Mouse (Mus musculus) cerebellum, adult 18-20 months (tissue): ENCODE measurements around the gene Pam.
"Not testable (repeated sequence)": the region's sequence is repeated elsewhere in the genome, so short reads cannot be mapped to it uniquely, and the experiment has no call there.

Experiments used
- DNase-seq, 2 experiments: peaks; one replicate each; pipeline ENCODE4 v3.0.0; 2021

Gene Pam

GRCm38 (mm10) chr1:97821282-97821681 lies 274.2 kb downstream of the Pam start:
- DNase-seq: no peak

GRCm38 (mm10) chr1:97809255-97809912 lies 286.1 kb downstream of the Pam start:
- DNase-seq: no peak

GRCm38 (mm10) chr1:97804520-97804919 lies 290.9 kb downstream of the Pam start:
- DNase-seq: no peak

- no peak for DNase-seq
These were observed 293.1 kb downstream of the Pam start for GRCm38 (mm10) chr1:97802207-97802902.

- DNase-seq: no peak
These were observed 299.5 kb downstream of the Pam start for GRCm38 (mm10) chr1:97795936-97796335.

GRCm38 (mm10) chr1:97794110-97794509 lies 301.3 kb downstream of the Pam start:
- DNase-seq: no peak

- DNase-seq: no peak
These were observed 307.0 kb downstream of the Pam start for GRCm38 (mm10) chr1:97788490-97788889.

- no peak for DNase-seq
These were observed 307.8 kb downstream of the Pam start for GRCm38 (mm10) chr1:97787674-97788073.

GRCm38 (mm10) chr1:97785685-97786393 lies 309.6 kb downstream of the Pam start:
- DNase-seq: no peak

GRCm38 (mm10) chr1:97784928-97785327 lies 310.5 kb downstream of the Pam start:
- DNase-seq: no peak

GRCm38 (mm10) chr1:97781674-97782073 lies 313.8 kb downstream of the Pam start:
- DNase-seq: no peak

- no peak for DNase-seq
These were observed 321.5 kb downstream of the Pam start for GRCm38 (mm10) chr1:97773973-97774372.

- DNase-seq: no peak
These were observed 322.1 kb downstream of the Pam start for GRCm38 (mm10) chr1:97773362-97773761.

- no peak for DNase-seq
These were observed 323.7 kb downstream of the Pam start for GRCm38 (mm10) chr1:97771727-97772126.

- DNase-seq: no peak
These were observed 324.3 kb downstream of the Pam start for GRCm38 (mm10) chr1:97771118-97771517.

- DNase-seq: peak; percentile 94 to 95
These were observed 325.3 kb downstream of the Pam start, which contains the start of the genes Gin1 and Ppip5k2 for GRCm38 (mm10) chr1:97769904-97770753. TSS of gene Gin1 (plus strand) at chr1:97770172. TSS of gene Ppip5k2 (minus strand) at chr1:97770411.

- DNase-seq: peak in 1 of 2 experiments; percentile 23
These were observed 326.0 kb downstream of the Pam start for GRCm38 (mm10) chr1:97769294-97769903.

- no peak for DNase-seq
These were observed 326.5 kb downstream of the Pam start for GRCm38 (mm10) chr1:97768906-97769293.

GRCm38 (mm10) chr1:97768089-97768488 lies 327.4 kb downstream of the Pam start:
- DNase-seq: no peak

GRCm38 (mm10) chr1:97765712-97766111 lies 329.7 kb downstream of the Pam start:
- DNase-seq: not testable (repeated sequence)

GRCm38 (mm10) chr1:97761477-97761876 lies 334.0 kb downstream of the Pam start:
- no peak for DNase-seq

- DNase-seq: no peak
These were observed 334.8 kb downstream of the Pam start for GRCm38 (mm10) chr1:97760598-97760997.
